Mouse (Mus musculus): ENCODE results near the gene Ipo4. TPM values are rescaled to one million over a fixed set of nuclear protein-coding genes. Genes with fewer than 3 reads are reported as not detected.

The Ipo4 gene
- polyA plus RNA-seq, 1 experiment = 2.2 TPM

GRCm38 (mm10) chr14:55596036-55596690 is 39.6 kb downstream of the Ipo4 start:
- H3K36me3 ChIP-seq (ENCODE audit: control insufficient read depth) = peaks cover 76% of the 10 kb centered on the region
- H3K9me3 ChIP-seq (ENCODE audit: control insufficient read depth, low read length) = no peaks in the 10 kb centered on the region
- no peaks in the 10 kb centered on the region for H3K27me3 ChIP-seq (ENCODE audit: control insufficient read depth)
- TF ChIP-seq GATA1 (IDR thresholded peaks at IDR 0.05; ENCODE audit: low read length) (no peak), TAL1 (IDR thresholded peaks at IDR 0.05; ENCODE audit: low read length) (no peak)
- H3K4me1 ChIP-seq (ENCODE audit: control insufficient read depth) = peaks cover 32% of the 10 kb centered on the region
- H3K4me3 ChIP-seq (replicated peaks) = no peak overlapping the region

GRCm38 (mm10) chr14:55592226-55592625 is 43.5 kb downstream of the Ipo4 start:
- peak overlapping the region; percentile 97 for H3K4me3 ChIP-seq (replicated peaks)
- H3K27me3 ChIP-seq (ENCODE audit: control insufficient read depth) = no peaks in the 10 kb centered on the region
- peaks cover 57% of the 10 kb centered on the region for H3K4me1 ChIP-seq (ENCODE audit: control insufficient read depth)
- H3K9me3 ChIP-seq (ENCODE audit: control insufficient read depth, low read length) = no peaks in the 10 kb centered on the region
- TF ChIP-seq TAL1 (IDR thresholded peaks at IDR 0.05; ENCODE audit: low read length) (no peak), GATA1 (IDR thresholded peaks at IDR 0.05; ENCODE audit: low read length) (no peak)
- peaks cover 60% of the 10 kb centered on the region for H3K36me3 ChIP-seq (ENCODE audit: control insufficient read depth)

- Histone ChIP-seq H3K27me3 (ENCODE audit: control insufficient read depth) (no peaks in the 10 kb centered on the region), H3K4me3 (replicated peaks) (peak within 1 kb of the TSS; percentile 97), H3K9me3 (ENCODE audit: control insufficient read depth, low read length) (no peaks in the 10 kb centered on the region), H3K4me1 (ENCODE audit: control insufficient read depth) (peaks cover 66% of the 10 kb centered on the region), H3K36me3 (ENCODE audit: control insufficient read depth) (peaks cover 55% of the 10 kb centered on the region)
- no peak for TF ChIP-seq TAL1 (IDR thresholded peaks at IDR 0.05; ENCODE audit: low read length)
- no peak for TF ChIP-seq GATA1 (IDR thresholded peaks at IDR 0.05; ENCODE audit: low read length)
Measured at GRCm38 (mm10) chr14:55591331-55591891, 44.3 kb downstream of the Ipo4 start, which contains the start of gene Rnf31. TSS of gene Rnf31 (plus strand) at chr14:55591708.

- no peaks in the 10 kb centered on the region for H3K27me3 ChIP-seq (ENCODE audit: control insufficient read depth)
- H3K4me1 ChIP-seq (ENCODE audit: control insufficient read depth) = peaks cover 71% of the 10 kb centered on the region
- no peak for TF ChIP-seq GATA1 (IDR thresholded peaks at IDR 0.05; ENCODE audit: low read length)
- no peak for TF ChIP-seq TAL1 (IDR thresholded peaks at IDR 0.05; ENCODE audit: low read length)
- peaks cover 49% of the 10 kb centered on the region for H3K36me3 ChIP-seq (ENCODE audit: control insufficient read depth)
- H3K4me3 ChIP-seq (replicated peaks) = peak within 1 kb of the TSS; percentile 97
- no peaks in the 10 kb centered on the region for H3K9me3 ChIP-seq (ENCODE audit: control insufficient read depth, low read length)
Measured at GRCm38 (mm10) chr14:55590748-55591330, 44.9 kb downstream of the Ipo4 start, which contains the start of gene Psme2. TSS of gene Psme2 (minus strand) at chr14:55591113.

GRCm38 (mm10) chr14:55589771-55590448 is 45.8 kb downstream of the Ipo4 start:
- no peaks in the 10 kb centered on the region for H3K27me3 ChIP-seq (ENCODE audit: control insufficient read depth)
- TF ChIP-seq GATA1 (IDR thresholded peaks at IDR 0.05; ENCODE audit: low read length) = no peak
- TF ChIP-seq TAL1 (IDR thresholded peaks at IDR 0.05; ENCODE audit: low read length) = no peak
- peaks cover 79% of the 10 kb centered on the region for H3K4me1 ChIP-seq (ENCODE audit: control insufficient read depth)
- no peaks in the 10 kb centered on the region for H3K9me3 ChIP-seq (ENCODE audit: control insufficient read depth, low read length)
- peak overlapping the region; percentile 97 for H3K4me3 ChIP-seq (replicated peaks)
- H3K36me3 ChIP-seq (ENCODE audit: control insufficient read depth) = peaks cover 40% of the 10 kb centered on the region

- Histone ChIP-seq H3K4me1 (ENCODE audit: control insufficient read depth) (peaks cover 82% of the 10 kb centered on the region), H3K27me3 (ENCODE audit: control insufficient read depth) (no peaks in the 10 kb centered on the region), H3K9me3 (ENCODE audit: control insufficient read depth, low read length) (no peaks in the 10 kb centered on the region), H3K4me3 (replicated peaks) (no peak overlapping the region), H3K36me3 (ENCODE audit: control insufficient read depth) (peaks cover 34% of the 10 kb centered on the region)
- no peak for TF ChIP-seq TAL1 (IDR thresholded peaks at IDR 0.05; ENCODE audit: low read length)
- no peak for TF ChIP-seq GATA1 (IDR thresholded peaks at IDR 0.05; ENCODE audit: low read length)
Measured at GRCm38 (mm10) chr14:55589271-55589670, 46.5 kb downstream of the Ipo4 start.

- H3K36me3 ChIP-seq (ENCODE audit: control insufficient read depth) = peaks cover 36% of the 10 kb centered on the region
- H3K4me1 ChIP-seq (ENCODE audit: control insufficient read depth) = peaks cover 76% of the 10 kb centered on the region
- TF ChIP-seq TAL1 (IDR thresholded peaks at IDR 0.05; ENCODE audit: low read length) (no peak), GATA1 (IDR thresholded peaks at IDR 0.05; ENCODE audit: low read length) (peak; percentile 52)
- H3K4me3 ChIP-seq (replicated peaks) = peak overlapping the region; percentile 75
- no peaks in the 10 kb centered on the region for H3K9me3 ChIP-seq (ENCODE audit: control insufficient read depth, low read length)
- no peaks in the 10 kb centered on the region for H3K27me3 ChIP-seq (ENCODE audit: control insufficient read depth)
Measured at GRCm38 (mm10) chr14:55586149-55586548, 49.6 kb downstream of the Ipo4 start.

- no peaks in the 10 kb centered on the region for H3K27me3 ChIP-seq (ENCODE audit: control insufficient read depth)
- peak overlapping the region; percentile 75 for H3K4me3 ChIP-seq (replicated peaks)
- H3K4me1 ChIP-seq (ENCODE audit: control insufficient read depth) = peaks cover 79% of the 10 kb centered on the region
- no peaks in the 10 kb centered on the region for H3K9me3 ChIP-seq (ENCODE audit: control insufficient read depth, low read length)
- H3K36me3 ChIP-seq (ENCODE audit: control insufficient read depth) = peaks cover 42% of the 10 kb centered on the region
- TF ChIP-seq TAL1 (IDR thresholded peaks at IDR 0.05; ENCODE audit: low read length) (no peak), GATA1 (IDR thresholded peaks at IDR 0.05; ENCODE audit: low read length) (peak; percentile 50)
Measured at GRCm38 (mm10) chr14:55585566-55585960, 50.2 kb downstream of the Ipo4 start.
